Mouse (Mus musculus): ENCODE measurements at regions not wholly inside any gene's neighbourhood (a gene's known extent, or its start where the extent isn't known, plus 50 kb on each side); places are given as distances from the start of the nearest gene placed in this dataset.

DNA sequence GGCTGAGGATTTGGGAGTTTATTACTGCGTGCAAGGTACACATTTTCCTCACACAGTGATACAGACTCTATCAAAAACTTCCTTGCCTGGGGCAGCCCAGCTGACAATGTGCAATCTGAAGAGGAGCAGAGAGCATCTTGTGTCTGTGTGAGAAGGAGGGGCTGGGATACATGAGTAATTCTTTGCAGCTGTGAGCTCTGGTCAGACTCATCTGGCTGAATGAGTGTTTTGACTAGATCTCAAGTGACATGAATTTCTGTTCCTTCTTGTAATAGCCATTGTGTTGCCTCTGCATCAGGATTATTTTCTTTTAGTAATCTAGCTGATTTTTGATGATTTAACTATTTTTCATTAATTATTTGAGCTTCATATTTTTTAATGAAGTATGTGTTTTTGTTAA is 190.0 kb upstream of the Tacstd2 start:
- TF ChIP-seq CTCF (IDR thresholded peaks at IDR 0.05) (no peak), EP300 (IDR thresholded peaks at IDR 0.05; ENCODE audit: insufficient read depth, low read depth, low read length) (no peak)
